Mouse (Mus musculus) lung, embryonic 14.5 days (tissue): Measurements from ENCODE around the gene Rbm25. TPM values are rescaled to one million over a fixed set of nuclear protein-coding genes. Genes with fewer than 3 reads are reported as not detected.

Source experiments
- ATAC-seq: fragments of 200-750 bp; cut with Nextera tagmentation; 2 replicates; pipeline ENCODE4 v1.8.0; 2017; ENCODE audit warnings: mild to moderate bottlenecking, moderate TSS enrichment, moderate library complexity; ENCODE audit not compliant: insufficient read depth
- DNase-seq: peaks from one replicate; pipeline ENCODE4 v3.0.0-alpha.2; 2015
- H3K27ac ChIP-seq: fragments of 300-500 bp; sonication (generic); 2 replicates; pipeline ENCODE4 v1.5.1; 2014; ENCODE audit warnings: low read depth, mild to moderate bottlenecking, moderate library complexity
- H3K27me3 ChIP-seq: fragments of 300-500 bp; sonication (generic); 2 replicates; pipeline ENCODE4 v1.6.1; 2014; ENCODE audit warnings: low read length, control low read depth; ENCODE audit not compliant: insufficient read depth
- H3K36me3 ChIP-seq: fragments of 300-500 bp; sonication (generic); 2 replicates; pipeline ENCODE4 v1.6.1; 2014; ENCODE audit warnings: control low read depth; ENCODE audit not compliant: insufficient read depth
- H3K4me1 ChIP-seq: fragments of 300-500 bp; sonication (generic); 2 replicates; pipeline ENCODE4 v1.6.1; 2014; ENCODE audit warnings: antibody characterized with exemption, control low read depth; ENCODE audit not compliant: insufficient read depth
- H3K4me2 ChIP-seq: fragments of 300-500 bp; sonication (generic); 2 replicates; pipeline ENCODE4 v1.6.1; 2014; ENCODE audit warnings: mild to moderate bottlenecking
- H3K4me3 ChIP-seq: fragments of 300-500 bp; sonication (generic); 2 replicates; pipeline ENCODE4 v1.5.1; 2014; ENCODE audit warnings: low read depth, low read length
- H3K9ac ChIP-seq: fragments of 300-500 bp; sonication (generic); 2 replicates; pipeline ENCODE4 v1.6.1; 2014
- H3K9me3 ChIP-seq: fragments of 300-500 bp; sonication (generic); 2 replicates; pipeline ENCODE4 v1.6.1; 2016; ENCODE audit warnings: low read depth, low read length, control low read depth
- CTCF ChIP-seq: IDR thresholded peaks from 2 replicates; pipeline ENCODE4 v1.5.1; 2016; ENCODE audit warnings: antibody characterized with exemption, low read depth
- WGBS: fragments of 180-500 bp; shearing (Covaris S2); extraction: QIAGEN DNeasy Blood & Tissue Kit; methylation state at CpG from one replicate; pipeline ENCODE4 v1.1.7; 2014; 5-methylcytosine and 5-hydroxymethylcytosine counted together
- polyA plus RNA-seq: library from polyadenylated mRNA; unstranded; fragments of >200 nt; fragmentation: Nextera tagmentation; extraction: Ambion mirVana; gene quantifications from 2 replicates; pipeline ENCODE4 v1.2.1, GENCODE M21; 2014

Gene Rbm25
- polyA plus RNA-seq, 1 experiment from 2014 or later: 254 TPM

DNA sequence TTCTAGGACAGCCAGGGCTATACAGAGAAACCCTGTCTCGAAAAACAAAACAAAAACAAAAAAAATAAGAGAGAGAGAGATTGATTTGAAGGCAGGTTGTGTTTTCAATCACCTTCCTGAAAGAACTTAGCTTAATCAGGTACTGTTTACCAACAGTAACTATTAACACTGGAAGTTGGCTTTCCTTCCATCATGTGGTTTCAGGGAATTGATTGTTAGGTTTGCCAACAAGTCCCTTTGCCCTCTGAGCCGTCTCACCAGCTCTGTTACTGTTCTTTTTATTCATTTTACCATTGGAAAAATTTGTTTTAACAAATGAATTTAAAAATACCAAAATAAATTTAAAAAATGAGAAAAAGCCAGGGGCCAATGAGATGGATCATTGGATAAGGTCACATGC is 78.9 kb downstream of the Rbm25 start:
- DNase-seq: no peak
- H3K36me3 ChIP-seq: peaks cover 37% of the 10 kb centered on the region
- no peaks in the 10 kb centered on the region for H3K4me1 ChIP-seq
- no peak for TF ChIP-seq CTCF
- no peak overlapping the region for H3K4me3 ChIP-seq
- no peaks in the 10 kb centered on the region for H3K9me3 ChIP-seq
- H3K4me2 ChIP-seq: no peak overlapping the region
- ATAC-seq: no peak
- no peaks in the 10 kb centered on the region for H3K27me3 ChIP-seq
- no peak overlapping the region for H3K27ac ChIP-seq
- no peak overlapping the region for H3K9ac ChIP-seq
- WGBS: 84% methylated on average over 2 of the region's 2 CpGs

DNA sequence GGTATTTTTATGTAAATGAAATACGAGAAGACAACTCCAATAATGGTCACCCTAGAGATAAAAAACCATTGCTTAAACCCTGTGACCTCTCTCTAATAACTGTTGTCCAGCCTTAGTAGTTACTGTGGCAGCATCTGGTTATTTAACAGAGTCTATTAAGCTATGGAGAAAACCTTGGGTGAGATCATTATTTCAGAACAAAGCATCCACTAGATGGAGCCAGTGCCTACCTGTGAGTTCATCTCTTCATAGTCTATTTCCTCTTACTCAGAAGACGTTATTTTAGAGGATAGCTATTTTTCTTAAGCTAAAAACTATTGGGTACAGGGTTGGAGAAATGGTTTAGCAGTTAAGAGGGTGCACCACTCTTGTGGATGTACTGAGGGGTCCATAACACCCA is 82.7 kb downstream of the Rbm25 start:
- ATAC-seq: peak; percentile 58
- Histone ChIP-seq H3K9me3 (no peaks in the 10 kb centered on the region), H3K4me3 (no peak overlapping the region), H3K4me2 (no peak overlapping the region), H3K36me3 (peaks cover 53% of the 10 kb centered on the region), H3K27ac (no peak overlapping the region), H3K9ac (no peak overlapping the region), H3K27me3 (no peaks in the 10 kb centered on the region), H3K4me1 (no peaks in the 10 kb centered on the region)
- 41% methylated on average over 2 of the region's 2 CpGs for WGBS
- peak; percentile 90 for DNase-seq
- TF ChIP-seq CTCF: peak; percentile 68

DNA sequence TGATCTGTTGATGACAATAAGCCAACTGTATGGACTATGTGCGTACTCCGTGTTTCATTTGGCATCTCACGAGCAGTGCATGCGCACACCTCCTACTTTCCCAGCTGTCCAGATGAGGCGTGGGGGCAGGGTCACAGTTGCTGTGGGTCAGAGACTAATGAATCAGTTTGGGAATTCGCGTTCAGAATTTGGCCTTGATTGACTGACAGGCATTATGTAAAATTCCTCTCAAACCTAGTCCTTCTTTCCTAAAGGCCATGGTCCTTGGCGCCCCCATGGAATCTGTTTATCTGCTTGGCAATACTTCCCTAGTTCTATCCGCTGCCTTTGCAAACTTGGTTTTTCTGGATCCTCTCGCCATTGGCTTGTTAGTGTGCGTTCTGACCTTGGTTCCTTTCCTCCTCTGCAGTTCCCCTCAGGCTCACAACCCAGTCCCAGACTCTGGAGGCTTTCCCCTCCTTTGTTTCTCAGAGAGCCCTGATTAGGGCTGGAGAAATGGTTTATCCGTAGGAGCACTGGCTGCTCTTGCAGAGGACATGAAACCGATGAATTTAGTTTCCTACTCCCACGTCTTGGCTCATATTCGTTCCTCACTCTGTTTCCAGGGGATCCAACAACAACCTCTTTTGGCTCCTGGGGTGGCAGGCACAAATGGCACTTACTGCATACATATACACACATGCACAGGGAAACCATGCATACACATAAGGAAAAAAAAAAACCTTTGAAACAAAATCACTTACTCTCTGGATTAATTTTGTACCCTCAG is 85.6 kb downstream of the Rbm25 start:
- WGBS: 88% methylated on average over 15 of the region's 15 CpGs
- no peak for TF ChIP-seq CTCF
- no peaks in the 10 kb centered on the region for H3K27me3 ChIP-seq

DNA sequence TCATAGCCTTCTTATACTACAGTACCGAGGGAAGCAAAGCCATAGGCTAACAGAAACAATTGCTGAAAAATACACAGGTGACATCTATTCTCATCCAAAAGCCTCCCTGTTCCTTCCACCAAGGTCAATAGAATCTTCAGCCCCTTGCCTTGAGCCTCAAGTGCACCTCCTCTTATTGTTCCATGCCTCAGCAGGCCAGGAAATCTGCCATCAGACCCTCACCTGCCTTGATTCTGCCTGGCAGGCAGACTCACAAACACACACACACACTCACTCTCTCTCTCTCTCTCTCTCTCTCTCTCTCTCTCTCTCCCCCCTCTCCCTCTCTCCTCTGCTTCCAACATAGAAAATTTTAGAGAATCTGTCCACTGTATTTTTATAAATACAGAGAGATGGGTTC is 88.4 kb downstream of the Rbm25 start:
- Histone ChIP-seq H3K27ac (no peak overlapping the region), H3K9ac (no peak overlapping the region), H3K4me2 (no peak overlapping the region), H3K9me3 (no peaks in the 10 kb centered on the region), H3K4me3 (no peak overlapping the region), H3K36me3 (peaks cover 74% of the 10 kb centered on the region), H3K27me3 (no peaks in the 10 kb centered on the region), H3K4me1 (no peaks in the 10 kb centered on the region)
- whole genome bisulfite sequencing: 88% methylated on average over 1 of the region's 1 CpGs
- TF ChIP-seq CTCF: no peak
- no peak for ATAC-seq
- no peak for DNase-seq

More for the DNA sequence above, 85.6 kb downstream of the Rbm25 start:
- no peak overlapping the region for H3K27ac ChIP-seq
- H3K36me3 ChIP-seq: peaks cover 70% of the 10 kb centered on the region
- no peak for DNase-seq
- ATAC-seq: no peak
- H3K9me3 ChIP-seq: no peaks in the 10 kb centered on the region
- no peak overlapping the region for H3K4me2 ChIP-seq
- no peaks in the 10 kb centered on the region for H3K4me1 ChIP-seq
- H3K9ac ChIP-seq: no peak overlapping the region
- H3K4me3 ChIP-seq: no peak overlapping the region

DNA sequence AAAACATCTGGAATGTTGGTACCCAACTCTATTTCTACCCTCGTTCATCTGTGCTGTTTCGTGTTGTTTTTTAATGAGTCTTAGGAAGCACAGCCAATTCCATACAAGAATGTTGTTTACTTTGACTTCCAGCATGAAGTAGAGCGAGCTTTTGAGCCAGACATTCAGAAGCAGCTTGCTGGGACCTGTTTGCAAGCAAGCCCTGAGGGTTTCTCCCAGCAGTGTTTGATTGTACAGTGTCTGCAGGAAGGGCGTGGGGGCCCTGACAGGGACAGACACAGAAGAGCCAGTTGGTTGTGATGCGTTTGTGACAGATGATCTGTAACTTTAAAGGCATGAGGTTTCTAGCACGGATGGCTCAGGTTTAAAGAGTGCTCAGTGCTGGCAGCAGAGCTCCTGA is 90.2 kb downstream of the Rbm25 start:
- H3K4me2 ChIP-seq: no peak overlapping the region
- no peaks in the 10 kb centered on the region for H3K4me1 ChIP-seq
- TF ChIP-seq CTCF: no peak
- WGBS: 52% methylated on average over 6 of the region's 6 CpGs
- H3K36me3 ChIP-seq: peaks cover 76% of the 10 kb centered on the region
- H3K27ac ChIP-seq: no peak overlapping the region
- ATAC-seq: no peak
- H3K4me3 ChIP-seq: no peak overlapping the region
- H3K27me3 ChIP-seq: no peaks in the 10 kb centered on the region
- DNase-seq: peak; percentile 47
- H3K9me3 ChIP-seq: no peaks in the 10 kb centered on the region
- H3K9ac ChIP-seq: no peak overlapping the region

DNA sequence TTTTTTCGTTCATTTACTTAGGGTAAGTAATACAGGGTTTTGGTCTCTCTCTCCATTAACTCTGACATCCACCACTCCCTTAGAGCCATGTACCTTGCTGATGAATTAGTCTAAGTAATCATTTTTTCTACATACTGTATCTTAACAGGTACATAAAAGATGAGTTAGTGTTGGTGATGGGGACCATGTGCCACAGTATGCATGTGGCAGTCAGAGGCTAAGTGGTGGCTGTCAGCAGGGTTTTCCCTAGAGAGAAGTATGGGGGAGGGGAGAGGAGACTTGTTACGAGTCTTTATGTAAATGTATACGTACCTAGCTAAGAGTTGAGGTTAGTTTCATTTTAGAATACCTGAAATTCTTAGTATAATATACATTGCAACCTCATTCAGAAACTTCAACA is 92.0 kb downstream of the Rbm25 start:
- no peak for TF ChIP-seq CTCF
- Histone ChIP-seq H3K27ac (no peak overlapping the region), H3K36me3 (peaks cover 77% of the 10 kb centered on the region), H3K27me3 (no peaks in the 10 kb centered on the region), H3K4me3 (no peak overlapping the region), H3K4me1 (no peaks in the 10 kb centered on the region), H3K9me3 (no peaks in the 10 kb centered on the region), H3K9ac (no peak overlapping the region), H3K4me2 (no peak overlapping the region)
- 78% methylated on average over 3 of the region's 3 CpGs for WGBS
- DNase-seq (no peak), ATAC-seq (no peak)

DNA sequence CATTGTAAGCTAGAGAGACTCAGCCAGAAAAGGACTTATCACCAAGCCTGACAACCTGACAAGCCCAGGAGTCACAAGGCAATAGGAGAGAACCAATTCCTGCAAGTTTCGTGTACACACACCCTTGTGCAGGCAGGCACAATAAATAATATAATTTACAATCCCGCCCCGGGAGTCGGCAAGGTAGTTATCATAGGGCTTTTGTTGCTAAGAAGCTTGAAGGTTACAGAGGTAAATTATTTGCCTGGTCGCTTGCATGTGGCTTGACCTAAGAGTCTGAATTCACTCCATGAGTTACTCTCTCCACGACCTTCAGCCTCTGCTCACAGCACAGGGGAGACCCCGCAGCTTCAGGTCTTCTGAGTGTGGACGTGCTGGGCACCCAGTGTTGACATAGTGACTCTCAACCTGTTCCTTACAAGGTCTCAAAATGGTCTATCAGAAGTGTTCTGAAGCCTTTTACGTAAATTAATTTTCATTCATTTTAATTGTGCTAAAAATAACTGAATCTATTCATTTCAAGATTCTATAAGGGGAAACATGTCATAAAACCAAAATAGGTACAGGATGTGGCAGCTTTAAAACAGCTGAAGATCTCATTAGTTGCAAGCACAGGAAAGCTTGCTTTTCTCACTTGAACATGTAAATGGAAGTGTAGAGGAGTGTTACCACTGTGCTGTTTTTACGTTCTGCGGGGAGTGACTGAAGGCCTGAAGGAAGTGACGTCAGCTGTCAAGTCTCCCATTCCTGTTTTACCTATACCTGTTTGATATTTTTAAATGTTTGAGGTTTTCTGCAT is 95.7 kb downstream of the Rbm25 start:
- no peak overlapping the region for H3K4me3 ChIP-seq
- peaks cover 88% of the 10 kb centered on the region for H3K36me3 ChIP-seq
- no peak overlapping the region for H3K27ac ChIP-seq
- H3K4me1 ChIP-seq: no peaks in the 10 kb centered on the region
- WGBS: 84% methylated on average over 12 of the region's 12 CpGs
- no peaks in the 10 kb centered on the region for H3K27me3 ChIP-seq
- no peak for TF ChIP-seq CTCF
- no peaks in the 10 kb centered on the region for H3K9me3 ChIP-seq
- H3K9ac ChIP-seq: no peak overlapping the region
- ATAC-seq (no peak), DNase-seq (no peak)
- no peak overlapping the region for H3K4me2 ChIP-seq
